Mouse (Mus musculus) left cerebral cortex, adult 2 months (tissue): ENCODE data around the gene Inpp5a. TPM values are rescaled to one million over a fixed set of nuclear protein-coding genes. Genes with fewer than 3 reads are reported as not detected.

Experiments
- DNase-seq, 2 experiments: peaks; one replicate each; pipeline ENCODE4 v3.0.0; 2021 to 2022; ENCODE audit warnings: low spot score in 2 of 2, mixed read lengths in 1 of 2; ENCODE audit errors: extremely low spot score in 1 of 2
- H3K27ac ChIP-seq: fragments of 200-600 bp; 2 replicates; pipeline ENCODE4 v1.8.1; 2022
- H3K4me3 ChIP-seq: fragments of 200-600 bp; 2 replicates; pipeline ENCODE4 v1.8.1; 2022
- CTCF ChIP-seq: fragments of 200-600 bp; IDR thresholded peaks from 2 replicates; pipeline ENCODE4 v1.8.1; 2022; ENCODE audit warnings: antibody characterized with exemption, mild to moderate bottlenecking, moderate library complexity
- intact Hi-C: fragments of 180-260 bp; cut with DNase I; formaldehyde crosslinking; loops from one replicate; pipeline ENCODE4 v1.15.1; 2025
- total RNA-seq, 2 experiments: library from RNA; stranded (reverse); gene quantifications; 2 replicates each; pipeline ENCODE4 v1.2.3; 2021

Inpp5a gene
- total RNA-seq, 2 experiments from 2014 or later: 56.6 to 58.5 TPM

GRCm38 (mm10) chr7:139472865-139473549 is 84.1 kb downstream of the Inpp5a start:
- intact Hi-C loops: loop anchor here (1.0 to 5.0 kb wide), 4 partner anchors 82 to 240 kb away; partner anchors contain the start of gene Pwwp2b
- Histone ChIP-seq H3K27ac (peak overlapping the region; percentile 18; the same call in 1 of the 2 replicates), H3K4me3 (no peak overlapping the region)
- TF ChIP-seq CTCF: peak; percentile 90
- peak; percentile 80 to 84 for DNase-seq

GRCm38 (mm10) chr7:139475896-139476295 is 87.0 kb downstream of the Inpp5a start:
- peak in 1 of 2 experiments; percentile 32 for DNase-seq
- intact Hi-C loops: no loop called here
- H3K27ac ChIP-seq: no peak overlapping the region
- H3K4me3 ChIP-seq: no peak overlapping the region
- TF ChIP-seq CTCF: peak; percentile 50

- Histone ChIP-seq H3K4me3 (no peak overlapping the region), H3K27ac (no peak overlapping the region)
- no peak for TF ChIP-seq CTCF
- intact Hi-C loops: no loop called here
- DNase-seq: no peak
Measured at GRCm38 (mm10) chr7:139476700-139477099, 87.8 kb downstream of the Inpp5a start.

- no peak overlapping the region for H3K27ac ChIP-seq
- no peak overlapping the region for H3K4me3 ChIP-seq
- no peak for DNase-seq
- intact Hi-C loops: no loop called here
- TF ChIP-seq CTCF: no peak
Measured at GRCm38 (mm10) chr7:139477748-139478147, 88.8 kb downstream of the Inpp5a start.

- Histone ChIP-seq H3K27ac (peak overlapping the region; percentile 62; the same call in 1 of the 2 replicates), H3K4me3 (no peak overlapping the region)
Measured at GRCm38 (mm10) chr7:139479077-139479476, 90.2 kb downstream of the Inpp5a start.

GRCm38 (mm10) chr7:139479626-139480025 is 90.7 kb downstream of the Inpp5a start:
- DNase-seq: no peak
- intact Hi-C loops: no loop called here
- H3K4me3 ChIP-seq: no peak overlapping the region

More at GRCm38 (mm10) chr7:139479077-139479476, 90.2 kb downstream of the Inpp5a start:
- TF ChIP-seq CTCF: no peak
- no peak for DNase-seq
- intact Hi-C loops: no loop called here

GRCm38 (mm10) chr7:139484206-139484955 is 95.5 kb downstream of the Inpp5a start:
- Histone ChIP-seq H3K27ac (no peak overlapping the region), H3K4me3 (no peak overlapping the region)
- peak; percentile 56 to 61 for DNase-seq
- peak; percentile 85 for TF ChIP-seq CTCF
- intact Hi-C loops: no loop called here

More at GRCm38 (mm10) chr7:139479626-139480025, 90.7 kb downstream of the Inpp5a start:
- TF ChIP-seq CTCF: no peak
- peak overlapping the region; percentile 62; the same call in 1 of the 2 replicates for H3K27ac ChIP-seq

GRCm38 (mm10) chr7:139489721-139490211 is 100.9 kb downstream of the Inpp5a start:
- Histone ChIP-seq H3K27ac (no peak overlapping the region), H3K4me3 (no peak overlapping the region)
- no peak for DNase-seq
- intact Hi-C loops: loop anchor here (5.0 kb wide), 1 partner anchor 98 kb away; no protein-coding TSS in a partner anchor
- no peak; the same call in 1 of the 2 replicates for TF ChIP-seq CTCF

- no peak for DNase-seq
- H3K4me3 ChIP-seq: no peak overlapping the region
- intact Hi-C loops: loop anchor here (5.0 kb wide), 1 partner anchor 95 kb away; no protein-coding TSS in a partner anchor
- no peak for TF ChIP-seq CTCF
- no peak overlapping the region for H3K27ac ChIP-seq
Measured at GRCm38 (mm10) chr7:139492351-139492750, 103.4 kb downstream of the Inpp5a start.

GRCm38 (mm10) chr7:139492946-139493345 is 104.0 kb downstream of the Inpp5a start:
- TF ChIP-seq CTCF: peak; percentile 49
- Histone ChIP-seq H3K4me3 (no peak overlapping the region), H3K27ac (no peak overlapping the region)
- DNase-seq: no peak
- intact Hi-C loops: loop anchor here (5.0 kb wide), 1 partner anchor 94 kb away; no protein-coding TSS in a partner anchor

GRCm38 (mm10) chr7:139495791-139496190 is 106.9 kb downstream of the Inpp5a start:
- no peak for TF ChIP-seq CTCF
- H3K27ac ChIP-seq: no peak overlapping the region
- no peak overlapping the region for H3K4me3 ChIP-seq
- no peak for DNase-seq
- intact Hi-C loops: loop anchor here (5.0 kb wide), 1 partner anchor 1207 kb away; no protein-coding TSS in a partner anchor
